Mouse (Mus musculus) CH12.LX (cell line): ENCODE results near the gene Pvalb. TPM values are rescaled to one million over a fixed set of nuclear protein-coding genes. Genes with fewer than 3 reads are reported as not detected.

Experiments used
- DNase-seq: peaks from one replicate; pipeline ENCODE4 v3.0.0-alpha.2; 2013; ENCODE audit errors: extremely low read depth
- H3K27ac ChIP-seq: 2 replicates; pipeline ENCODE4 v1.5.1; 2012; ENCODE audit warnings: low read depth, mild to moderate bottlenecking, control low read depth, moderate library complexity; ENCODE audit not compliant: insufficient read depth
- H3K27me3 ChIP-seq: replicated peaks from 2 replicates; pipeline ENCODE3; 2012; ENCODE audit warnings: inconsistent platforms
- H3K36me3 ChIP-seq, 2 experiments: replicated peaks in 1 of 2; 2 replicates each; pipeline versions ENCODE3 to v1.6.1; 2012; ENCODE audit warnings: inconsistent platforms in 1 of 2, low read length in 1 of 2, mild to moderate bottlenecking in 1 of 2, mixed read lengths in 1 of 2, moderate library complexity in 1 of 2; ENCODE audit not compliant: control insufficient read depth in 1 of 2, insufficient read depth in 1 of 2
- H3K4me1 ChIP-seq, 2 experiments: 2 replicates each; pipeline ENCODE4 v1.6.1; 2012; ENCODE audit warnings: inconsistent platforms in 1 of 2, moderate library complexity in 1 of 2; ENCODE audit not compliant: insufficient read depth in 2 of 2, control insufficient read depth in 1 of 2
- H3K4me2 ChIP-seq: 2 replicates; pipeline ENCODE4 v1.6.1; 2012; ENCODE audit warnings: low read depth, mild to moderate bottlenecking, control low read depth; ENCODE audit not compliant: poor library complexity, insufficient read depth, severe bottlenecking
- H3K4me3 ChIP-seq, 3 experiments: fragments of 150-350 bp in 1 of 3; sonication (generic) in 1 of 3; replicated peaks in 1 of 3; 2 replicates each; pipeline versions ENCODE3 to v1.5.1; 2011 to 2012; ENCODE audit warnings: low read depth in 2 of 3, low read length in 2 of 3, mild to moderate bottlenecking in 2 of 3, moderate library complexity in 2 of 3, control low read depth in 1 of 3, improper control_type of control experiment in 1 of 3, inconsistent platforms in 1 of 3, mixed read lengths in 1 of 3; ENCODE audit not compliant: poor library complexity in 1 of 3
- H3K79me2 ChIP-seq: replicated peaks from 2 replicates; pipeline ENCODE4 v1.6.1; 2012; ENCODE audit warnings: mild to moderate bottlenecking, moderate library complexity; ENCODE audit not compliant: control insufficient read depth, poor library complexity, insufficient read depth, severe bottlenecking; ENCODE audit errors: extremely low read depth
- H3K9ac ChIP-seq: 2 replicates; pipeline ENCODE4 v1.6.1; 2012; ENCODE audit warnings: low read depth, mild to moderate bottlenecking, control low read depth, moderate library complexity; ENCODE audit not compliant: insufficient read depth
- H3K9me3 ChIP-seq: replicated peaks from 2 replicates; pipeline ENCODE3; 2012; ENCODE audit warnings: low read length, inconsistent platforms, mixed read lengths
- BHLHE40 ChIP-seq: IDR thresholded peaks from 2 replicates; pipeline ENCODE4 v1.6.1; 2011; ENCODE audit warnings: mild to moderate bottlenecking, low read depth, low read length, improper control_type of control experiment
- CTCF ChIP-seq, 2 experiments: IDR thresholded peaks in 1 of 2; conservative IDR thresholded peaks in 1 of 2; 2 replicates each; pipeline ENCODE4 v1.5.1; 2011 to 2012; ENCODE audit warnings: low read depth in 2 of 2, low read length in 2 of 2, improper control_type of control experiment in 1 of 2, inconsistent platforms in 1 of 2, mild to moderate bottlenecking in 1 of 2, moderate library complexity in 1 of 2
- ELF1 ChIP-seq: IDR thresholded peaks from 2 replicates; pipeline ENCODE4 v1.6.1; 2014; ENCODE audit warnings: low read depth, mild to moderate bottlenecking, inconsistent platforms, low read length, improper control_type of control experiment
- EP300 ChIP-seq: IDR thresholded peaks from 2 replicates; pipeline ENCODE4 v1.6.1; 2011; ENCODE audit warnings: low read length, improper control_type of control experiment
- ETS1 ChIP-seq: conservative IDR thresholded peaks from 2 replicates; pipeline ENCODE4 v1.6.1; 2012; ENCODE audit warnings: low read depth, mild to moderate bottlenecking, inconsistent platforms, low read length, improper control_type of control experiment, moderate library complexity
- GABPA ChIP-seq: IDR thresholded peaks from 2 replicates; pipeline ENCODE4 v1.6.1; 2012; ENCODE audit warnings: low read depth, low read length, improper control_type of control experiment, inconsistent platforms; ENCODE audit not compliant: insufficient replicate concordance
- HCFC1 ChIP-seq: IDR thresholded peaks from 2 replicates; pipeline ENCODE4 v1.6.1; 2012; ENCODE audit warnings: low read depth, mild to moderate bottlenecking, inconsistent platforms, low read length, improper control_type of control experiment
- IRF4 ChIP-seq: IDR thresholded peaks from 2 replicates; pipeline ENCODE4 v1.6.1; 2014; ENCODE audit warnings: low read depth, mild to moderate bottlenecking, inconsistent platforms, low read length, improper control_type of control experiment
- JUN ChIP-seq: IDR thresholded peaks from 2 replicates; pipeline ENCODE4 v1.6.1; 2011; ENCODE audit warnings: low read depth, mild to moderate bottlenecking, low read length, improper control_type of control experiment, moderate library complexity; ENCODE audit not compliant: insufficient read depth
- JUND ChIP-seq: conservative IDR thresholded peaks from 2 replicates; pipeline ENCODE4 v1.6.1; 2011; ENCODE audit warnings: low read depth, low read length, improper control_type of control experiment
- MAFK ChIP-seq: IDR thresholded peaks from 2 replicates; pipeline ENCODE4 v1.6.1; 2011; ENCODE audit warnings: low read length, improper control_type of control experiment; ENCODE audit not compliant: insufficient replicate concordance
- MAX ChIP-seq: IDR thresholded peaks from 2 replicates; pipeline ENCODE4 v1.6.1; 2011; ENCODE audit warnings: low read length, improper control_type of control experiment
- MEF2A ChIP-seq: IDR thresholded peaks from 2 replicates; pipeline ENCODE4 v1.6.1; 2014; ENCODE audit warnings: low read depth, mild to moderate bottlenecking, inconsistent platforms, low read length, improper control_type of control experiment, borderline replicate concordance
- MYC ChIP-seq: IDR thresholded peaks from 2 replicates; pipeline ENCODE4 v1.6.1; 2011; ENCODE audit warnings: low read depth, mild to moderate bottlenecking, improper control_type of control experiment, low read length
- NELFE ChIP-seq: IDR thresholded peaks from 2 replicates; pipeline ENCODE4 v1.6.1; 2011; ENCODE audit warnings: low read depth, low read length, improper control_type of control experiment
- NRF1 ChIP-seq: IDR thresholded peaks from 2 replicates; pipeline ENCODE4 v1.6.1; 2014; ENCODE audit warnings: low read depth, mild to moderate bottlenecking, inconsistent platforms, low read length, improper control_type of control experiment, moderate library complexity
- PAX5 ChIP-seq: IDR thresholded peaks from 2 replicates; pipeline ENCODE4 v1.6.1; 2012; ENCODE audit warnings: low read length, inconsistent platforms, mixed read lengths
- POLR2A ChIP-seq: IDR thresholded peaks from 2 replicates; pipeline ENCODE4 v1.6.1; 2011; ENCODE audit warnings: low read depth, mild to moderate bottlenecking, improper control_type of control experiment, low read length
- RCOR1 ChIP-seq: conservative IDR thresholded peaks from 2 replicates; pipeline ENCODE4 v1.6.1; 2012; ENCODE audit warnings: low read depth, mild to moderate bottlenecking, inconsistent platforms, low read length, improper control_type of control experiment
- TBP ChIP-seq: conservative IDR thresholded peaks from 2 replicates; pipeline ENCODE4 v1.6.1; 2011; ENCODE audit warnings: low read depth, low read length, improper control_type of control experiment
- UBTF ChIP-seq: IDR thresholded peaks from 2 replicates; pipeline ENCODE4 v1.6.1; 2012; ENCODE audit warnings: low read depth, mild to moderate bottlenecking, inconsistent platforms, low read length, improper control_type of control experiment, moderate library complexity
- USF1 ChIP-seq: IDR thresholded peaks from 2 replicates; pipeline ENCODE4 v1.6.1; 2014; ENCODE audit warnings: low read depth, mild to moderate bottlenecking, inconsistent platforms, low read length, improper control_type of control experiment
- ZC3H11A ChIP-seq: IDR thresholded peaks from 2 replicates; pipeline ENCODE4 v1.6.1; 2012; ENCODE audit warnings: low read depth, mild to moderate bottlenecking, inconsistent platforms, low read length, improper control_type of control experiment
- ZKSCAN1 ChIP-seq: IDR thresholded peaks from 2 replicates; pipeline ENCODE4 v1.6.1; 2012; ENCODE audit warnings: low read depth, inconsistent platforms, low read length, improper control_type of control experiment, borderline replicate concordance
- dilution Hi-C: fragments of 300-500 bp; cut with MboI; formaldehyde crosslinking; loops from 2 replicates; pipeline ENCODE4 v1.14.3; 2020; ENCODE audit warnings: low sequenced_read_pairs; ENCODE audit not compliant: extremely low pct_unique_long_range_greater_than_20kb, extremely low pct_ligation_motif_present
- in situ Hi-C: fragments of 300-500 bp; cut with MboI; formaldehyde crosslinking; loops from 3 replicates; pipeline ENCODE4 v1.14.3; 2019; ENCODE audit warnings: low sequenced_read_pairs, low pct_ligation_motif_present, low pct_unique_long_range_greater_than_20kb, mixed read lengths
- polyA plus RNA-seq: library from polyadenylated mRNA; unstranded; fragments of >175 nt; gene quantifications from 2 replicates; pipeline ENCODE4 v1.2.1, GENCODE M21; 2012; ENCODE audit warnings: low read depth; ENCODE audit not compliant: insufficient read length
- total RNA-seq, 2 experiments: library from RNA; depleted of rRNA; stranded (reverse); fragments of 300-350 nt in 1 of 2; fragments of >200 nt in 1 of 2; gene quantifications; 2 replicates each; pipeline ENCODE4 v1.2.3; 2012 to 2014

Pvalb gene
- total and polyA plus RNA-seq, 3 experiments: 11.4 to 16.4 (median 12.8) TPM

GRCm38 (mm10) chr15:78155421-78155820 is 50.8 kb downstream of the Pvalb start:
- Histone ChIP-seq H3K27ac (no peak overlapping the region), H3K9ac (no peak overlapping the region), H3K4me1 (peaks cover 0 to 3% of the 10 kb centered on the region in 2 experiments; a peak in 2 of 4 replicates), H3K36me3 (peaks cover 0 to 23% of the 10 kb centered on the region in 2 experiments), H3K27me3 (peaks cover 62% of the 10 kb centered on the region), H3K9me3 (no peaks in the 10 kb centered on the region), H3K4me2 (no peak overlapping the region), H3K79me2 (no peaks in the 10 kb centered on the region), H3K4me3 (no peak overlapping the region)
- in situ Hi-C loops: loop anchor here (10.0 to 25.0 kb wide), 2 partner anchors 151 to 418 kb away; partner anchors contain the start of gene Apol9b
- dilution Hi-C loops: no loop called here
- DNase-seq: no peak
- TF ChIP-seq MAFK: no peak

GRCm38 (mm10) chr15:78153045-78153775 is 53.0 kb downstream of the Pvalb start:
- no peak for TF ChIP-seq HCFC1
- TF ChIP-seq MEF2A: no peak
- no peak for TF ChIP-seq NELFE
- TF ChIP-seq USF1: no peak
- no peak for TF ChIP-seq ELF1
- TF ChIP-seq ZKSCAN1: no peak
- TF ChIP-seq MAFK: no peak
- TF ChIP-seq MAX: no peak
- TF ChIP-seq ETS1: no peak
- no peak for TF ChIP-seq CTCF (conservative IDR thresholded peaks at IDR 0.05 in 1 of 2, IDR thresholded peaks at IDR 0.05 in 1 of 2; ENCODE audit: low read depth in 2 of 2, low read length in 2 of 2)
- TF ChIP-seq BHLHE40: no peak
- TF ChIP-seq EP300: no peak
- Histone ChIP-seq H3K27me3 (peaks cover 82% of the 10 kb centered on the region), H3K79me2 (no peaks in the 10 kb centered on the region), H3K4me2 (no peak overlapping the region), H3K4me1 (peaks cover 0 to 5% of the 10 kb centered on the region in 2 experiments; a peak in 2 of 4 replicates), H3K4me3 (no peak overlapping the region), H3K9ac (no peak overlapping the region), H3K9me3 (peaks cover 2% of the 10 kb centered on the region), H3K27ac (no peak overlapping the region), H3K36me3 (peaks cover 0 to 1% of the 10 kb centered on the region in 2 experiments)
- no peak for DNase-seq
- in situ Hi-C loops (loop anchor here (10.0 to 25.0 kb wide), 2 partner anchors 148 to 416 kb away; partner anchors contain the start of gene Apol9b), dilution Hi-C loops (no loop called here)

- no peak overlapping the region for H3K27ac ChIP-seq
- H3K4me2 ChIP-seq: no peak overlapping the region
- dilution Hi-C loops (no loop called here), in situ Hi-C loops (no loop called here)
- H3K4me1 ChIP-seq: peaks cover 4 to 12% of the 10 kb centered on the region in 2 experiments
- H3K9me3 ChIP-seq: peaks cover 4% of the 10 kb centered on the region
- no peaks in the 10 kb centered on the region for H3K36me3 ChIP-seq
- H3K9ac ChIP-seq: no peak overlapping the region
- no peak overlapping the region for H3K4me3 ChIP-seq
- H3K79me2 ChIP-seq: no peaks in the 10 kb centered on the region
- peak; percentile 25 for DNase-seq
- peaks cover 93% of the 10 kb centered on the region for H3K27me3 ChIP-seq
- TF ChIP-seq RCOR1: no peak
- TF ChIP-seq EP300: no peak
- TF ChIP-seq MYC: no peak
- TF ChIP-seq JUND: no peak
- TF ChIP-seq NRF1: no peak
- no peak for TF ChIP-seq GABPA
- peak; percentile 21; the same call in 1 of the 2 replicates for TF ChIP-seq ELF1
- no peak for TF ChIP-seq JUN
- TF ChIP-seq ZKSCAN1: no peak
- no peak for TF ChIP-seq ZC3H11A
- TF ChIP-seq HCFC1: peak; percentile 80
- no peak for TF ChIP-seq PAX5
- peak; percentile 72 for TF ChIP-seq USF1
- no peak for TF ChIP-seq TBP
- TF ChIP-seq IRF4: no peak
- TF ChIP-seq UBTF: no peak
- TF ChIP-seq POLR2A: no peak
Measured at GRCm38 (mm10) chr15:78148565-78148964, 57.6 kb downstream of the Pvalb start.
